Mouse (Mus musculus): ENCODE data around the gene Limd1. TPM values are rescaled to one million over a fixed set of nuclear protein-coding genes. Genes with fewer than 3 reads are reported as not detected.

Gene Limd1
- total and polyA plus RNA-seq, 2 experiments from 2014 or later, result 42.4 to 143 TPM

DNA sequence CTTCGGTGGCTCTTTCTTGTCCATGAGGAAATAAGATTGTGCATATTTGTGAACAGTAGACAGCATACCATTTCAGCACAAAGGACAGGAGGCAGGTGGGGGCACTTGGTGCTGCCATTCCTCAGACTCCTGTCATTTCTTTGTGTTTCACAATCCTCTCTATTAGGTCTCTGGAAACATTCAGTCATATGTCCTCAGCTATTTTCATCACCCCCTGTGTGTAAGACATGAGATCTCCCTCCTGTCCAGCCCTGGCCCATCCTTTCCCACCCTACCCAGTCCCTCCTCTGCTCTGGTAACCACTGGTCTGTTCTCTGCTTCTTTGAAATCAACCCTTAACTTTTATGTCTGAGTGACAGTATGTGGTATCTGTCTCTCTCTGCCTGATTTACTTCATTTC is 5.1 kb downstream of the Limd1 start:
- Histone ChIP-seq H3K9me3 (replicated peaks; ENCODE audit: control insufficient read depth, low read length) (no peaks in the 10 kb centered on the region), H3K27ac (ENCODE audit: low read depth) (peak overlapping the region; percentile 49; the same call in 1 of the 2 replicates), H3K27me3 (ENCODE audit: control insufficient read depth, insufficient read depth, low read length) (no peaks in the 10 kb centered on the region), H3K4me3 (ENCODE audit: low read depth, low read length) (no peak overlapping the region; the same call in 1 of the 2 replicates), H3K4me1 (ENCODE audit: control insufficient read depth, insufficient read depth) (peaks cover 79% of the 10 kb centered on the region), H3K9ac (replicated peaks; ENCODE audit: low read depth, low read length) (no peak overlapping the region), H3K4me2 (ENCODE audit: low read depth, low read length) (peak overlapping the region; percentile 98), H3K36me3 (replicated peaks; ENCODE audit: control insufficient read depth, insufficient read depth, low read length) (peaks cover 29% of the 10 kb centered on the region)
- no peak for ATAC-seq (ENCODE audit: insufficient read depth, low read depth)
- DNase-seq (ENCODE audit: low spot score), result no peak
- TF ChIP-seq EP300 (IDR thresholded peaks at IDR 0.05; ENCODE audit: low read depth), result no peak
- TF ChIP-seq CTCF (IDR thresholded peaks at IDR 0.05; ENCODE audit: low read depth), result no peak
- 31% methylated on average over 1 of the region's 1 CpGs for WGBS

GRCm38 (mm10) chr9:123484830-123485229 is 6.3 kb downstream of the Limd1 start:
- Histone ChIP-seq H3K9ac (replicated peaks; ENCODE audit: low read depth, low read length) (no peak overlapping the region), H3K4me3 (ENCODE audit: low read depth, low read length) (no peak overlapping the region), H3K9me3 (replicated peaks; ENCODE audit: control insufficient read depth, low read length) (no peaks in the 10 kb centered on the region), H3K4me1 (ENCODE audit: control insufficient read depth, insufficient read depth) (peaks cover 87% of the 10 kb centered on the region), H3K36me3 (replicated peaks; ENCODE audit: control insufficient read depth, insufficient read depth, low read length) (peaks cover 29% of the 10 kb centered on the region), H3K27ac (ENCODE audit: low read depth) (peak overlapping the region; percentile 49; the same call in 1 of the 2 replicates), H3K27me3 (ENCODE audit: control insufficient read depth, insufficient read depth, low read length) (no peaks in the 10 kb centered on the region), H3K4me2 (ENCODE audit: low read depth, low read length) (peak overlapping the region; percentile 98; the same call in 1 of the 2 replicates)
- no peak for DNase-seq (ENCODE audit: low spot score)
- TF ChIP-seq EP300 (IDR thresholded peaks at IDR 0.05; ENCODE audit: low read depth) (no peak), CTCF (IDR thresholded peaks at IDR 0.05; ENCODE audit: low read depth) (no peak)
- 69% methylated on average over 3 of the region's 3 CpGs for WGBS
- no peak for ATAC-seq (ENCODE audit: insufficient read depth, low read depth)

GRCm38 (mm10) chr9:123485561-123485960 is 7.1 kb downstream of the Limd1 start:
- Histone ChIP-seq H3K4me3 (ENCODE audit: low read depth, low read length) (no peak overlapping the region), H3K4me1 (ENCODE audit: control insufficient read depth, insufficient read depth) (peaks cover 87% of the 10 kb centered on the region), H3K4me2 (ENCODE audit: low read depth, low read length) (no peak overlapping the region), H3K27me3 (ENCODE audit: control insufficient read depth, insufficient read depth, low read length) (no peaks in the 10 kb centered on the region), H3K27ac (ENCODE audit: low read depth) (no peak overlapping the region), H3K9me3 (replicated peaks; ENCODE audit: control insufficient read depth, low read length) (no peaks in the 10 kb centered on the region), H3K36me3 (replicated peaks; ENCODE audit: control insufficient read depth, insufficient read depth, low read length) (peaks cover 29% of the 10 kb centered on the region), H3K9ac (replicated peaks; ENCODE audit: low read depth, low read length) (no peak overlapping the region)
- ATAC-seq (ENCODE audit: insufficient read depth, low read depth), result no peak
- WGBS, result 66% methylated on average over 4 of the region's 4 CpGs
- peak; percentile 6 for DNase-seq (ENCODE audit: low spot score)
- no peak for TF ChIP-seq EP300 (IDR thresholded peaks at IDR 0.05; ENCODE audit: low read depth)
- TF ChIP-seq CTCF (IDR thresholded peaks at IDR 0.05; ENCODE audit: low read depth), result no peak

GRCm38 (mm10) chr9:123486635-123487034 is 8.1 kb downstream of the Limd1 start:
- H3K4me1 ChIP-seq (ENCODE audit: control insufficient read depth, insufficient read depth), result peaks cover 88% of the 10 kb centered on the region
- H3K27me3 ChIP-seq (ENCODE audit: control insufficient read depth, insufficient read depth, low read length), result no peaks in the 10 kb centered on the region
- H3K4me2 ChIP-seq (ENCODE audit: low read depth, low read length), result no peak overlapping the region
- H3K27ac ChIP-seq (ENCODE audit: low read depth), result no peak overlapping the region
- H3K9me3 ChIP-seq (replicated peaks; ENCODE audit: control insufficient read depth, low read length), result no peaks in the 10 kb centered on the region
- H3K4me3 ChIP-seq (ENCODE audit: low read depth, low read length), result no peak overlapping the region
- DNase-seq (ENCODE audit: low spot score), result peak; percentile 4
- no peak overlapping the region for H3K9ac ChIP-seq (replicated peaks; ENCODE audit: low read depth, low read length)
- no peak for ATAC-seq (ENCODE audit: insufficient read depth, low read depth)
- WGBS, result 69% methylated on average over 3 of the region's 3 CpGs
- TF ChIP-seq EP300 (IDR thresholded peaks at IDR 0.05; ENCODE audit: low read depth) (no peak), CTCF (IDR thresholded peaks at IDR 0.05; ENCODE audit: low read depth) (no peak)
- H3K36me3 ChIP-seq (replicated peaks; ENCODE audit: control insufficient read depth, insufficient read depth, low read length), result peaks cover 25% of the 10 kb centered on the region

- Histone ChIP-seq H3K4me1 (ENCODE audit: control insufficient read depth, insufficient read depth) (peaks cover 87% of the 10 kb centered on the region), H3K4me2 (ENCODE audit: low read depth, low read length) (0 out of 2 replicates have a peak overlapping the region, but pooled peaks have one; percentile 10), H3K4me3 (ENCODE audit: low read depth, low read length) (no peak overlapping the region), H3K27ac (ENCODE audit: low read depth) (peak overlapping the region; percentile 84), H3K36me3 (replicated peaks; ENCODE audit: control insufficient read depth, insufficient read depth, low read length) (peaks cover 16% of the 10 kb centered on the region), H3K9me3 (replicated peaks; ENCODE audit: control insufficient read depth, low read length) (no peaks in the 10 kb centered on the region), H3K27me3 (ENCODE audit: control insufficient read depth, insufficient read depth, low read length) (no peaks in the 10 kb centered on the region), H3K9ac (replicated peaks; ENCODE audit: low read depth, low read length) (no peak overlapping the region)
- TF ChIP-seq CTCF (IDR thresholded peaks at IDR 0.05; ENCODE audit: low read depth) (no peak), EP300 (IDR thresholded peaks at IDR 0.05; ENCODE audit: low read depth) (no peak)
- DNase-seq (ENCODE audit: low spot score), result no peak
- 12% methylated on average over 2 of the region's 2 CpGs for WGBS
- no peak for ATAC-seq (ENCODE audit: insufficient read depth, low read depth)
These were observed 10.6 kb downstream of the Limd1 start for GRCm38 (mm10) chr9:123489073-123489472.

DNA sequence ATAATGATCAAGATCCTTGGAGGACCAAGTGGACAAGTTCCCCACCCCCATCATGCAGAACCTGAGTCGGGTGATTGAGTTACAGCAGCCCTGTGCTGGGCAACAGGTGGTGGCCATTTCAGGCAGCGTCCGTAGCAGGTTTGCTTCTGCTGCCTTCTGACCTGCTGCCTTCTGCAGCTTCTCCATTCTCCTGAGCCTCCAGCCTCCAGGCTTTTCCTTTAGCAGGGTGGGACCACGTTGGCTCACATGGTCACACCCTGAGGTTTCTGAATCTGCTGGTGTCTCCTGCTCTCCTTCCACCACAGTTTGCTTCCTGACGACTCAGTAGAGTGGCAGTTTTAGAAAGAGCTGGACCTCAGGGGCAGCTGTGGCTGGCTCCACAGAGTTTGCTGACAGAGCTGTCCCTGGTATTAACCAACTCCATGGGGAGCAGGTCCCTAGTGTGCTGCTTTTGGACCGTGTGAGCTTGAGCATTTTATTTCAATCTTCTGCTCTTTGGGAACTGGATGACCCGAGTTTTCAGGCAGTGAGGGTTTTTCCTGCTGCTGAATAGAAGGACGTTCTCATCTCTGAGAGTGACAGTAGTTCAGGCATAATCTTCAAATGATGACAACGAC is 11.3 kb downstream of the Limd1 start:
- DNase-seq (ENCODE audit: low spot score) (no peak), ATAC-seq (ENCODE audit: insufficient read depth, low read depth) (no peak)
- 43% methylated on average over 9 of the region's 9 CpGs for WGBS
- Histone ChIP-seq H3K36me3 (replicated peaks; ENCODE audit: control insufficient read depth, insufficient read depth, low read length) (peaks cover 9% of the 10 kb centered on the region), H3K27ac (ENCODE audit: low read depth) (peak overlapping the region; percentile 84), H3K4me3 (ENCODE audit: low read depth, low read length) (no peak overlapping the region), H3K4me1 (ENCODE audit: control insufficient read depth, insufficient read depth) (peaks cover 83% of the 10 kb centered on the region), H3K27me3 (ENCODE audit: control insufficient read depth, insufficient read depth, low read length) (no peaks in the 10 kb centered on the region), H3K4me2 (ENCODE audit: low read depth, low read length) (no peak overlapping the region), H3K9me3 (replicated peaks; ENCODE audit: control insufficient read depth, low read length) (no peaks in the 10 kb centered on the region), H3K9ac (replicated peaks; ENCODE audit: low read depth, low read length) (no peak overlapping the region)
- no peak for TF ChIP-seq CTCF (IDR thresholded peaks at IDR 0.05; ENCODE audit: low read depth)
- no peak for TF ChIP-seq EP300 (IDR thresholded peaks at IDR 0.05; ENCODE audit: low read depth)

Measured in heart, postnatal 0 days (tissue).